Mouse (Mus musculus) limb, embryonic 12.5 days (tissue): ENCODE data around the gene Spz1. TPM values are rescaled to one million over a fixed set of nuclear protein-coding genes. Genes with fewer than 3 reads are reported as not detected.
A peak's percentile ranks its signal among the peaks of the same experiment; 100 is the strongest.
"Not testable (repeated sequence)": the region's sequence is repeated elsewhere in the genome, so short reads cannot be mapped to it uniquely, and the experiment has no call there.

Experiments
- ATAC-seq: fragments of 200-750 bp; cut with Nextera tagmentation; 2 replicates; pipeline ENCODE4 v1.8.0; 2017; ENCODE audit warnings: low read depth, moderate TSS enrichment; ENCODE audit not compliant: insufficient number of reproducible peaks, insufficient read depth, low FRiP score, low TSS enrichment
- H3K27ac ChIP-seq: fragments of 300-500 bp; sonication (generic); 2 replicates; pipeline ENCODE4 v1.5.1; 2016; ENCODE audit warnings: mild to moderate bottlenecking, moderate library complexity
- H3K27me3 ChIP-seq: fragments of 300-500 bp; sonication (generic); 2 replicates; pipeline ENCODE4 v1.6.1; 2016; ENCODE audit warnings: mild to moderate bottlenecking, moderate library complexity
- H3K36me3 ChIP-seq: fragments of 300-500 bp; sonication (generic); 2 replicates; pipeline ENCODE4 v1.6.1; 2016; ENCODE audit warnings: mild to moderate bottlenecking, moderate library complexity
- H3K4me1 ChIP-seq: fragments of 300-500 bp; sonication (generic); replicated peaks from 2 replicates; pipeline ENCODE4 v1.6.1; 2016
- H3K4me2 ChIP-seq: fragments of 300-500 bp; sonication (generic); 2 replicates; pipeline ENCODE4 v1.6.1; 2016; ENCODE audit warnings: mild to moderate bottlenecking, moderate library complexity
- H3K4me3 ChIP-seq: fragments of 300-500 bp; sonication (generic); replicated peaks from 2 replicates; pipeline ENCODE4 v1.5.1; 2016; ENCODE audit warnings: mild to moderate bottlenecking
- H3K9ac ChIP-seq: fragments of 300-500 bp; sonication (generic); replicated peaks from 2 replicates; pipeline ENCODE4 v1.6.1; 2016; ENCODE audit warnings: mild to moderate bottlenecking, moderate library complexity
- H3K9me3 ChIP-seq: fragments of 300-500 bp; sonication (generic); 2 replicates; pipeline ENCODE4 v1.6.1; 2016; ENCODE audit warnings: mild to moderate bottlenecking, moderate library complexity
- WGBS: fragments of 180-500 bp; shearing (Covaris S2); methylation state at CpG from one replicate; pipeline ENCODE4 v1.1.7; 2016; 5-methylcytosine and 5-hydroxymethylcytosine counted together
- polyA plus RNA-seq: library from polyadenylated mRNA; unstranded; fragments of >200 nt; fragmentation: Nextera tagmentation; extraction: Ambion mirVana; gene quantifications from 2 replicates; pipeline ENCODE4 v1.2.1, GENCODE M21; 2016

Spz1 gene
- not detected in 2 replicates for polyA plus RNA-seq

DNA sequence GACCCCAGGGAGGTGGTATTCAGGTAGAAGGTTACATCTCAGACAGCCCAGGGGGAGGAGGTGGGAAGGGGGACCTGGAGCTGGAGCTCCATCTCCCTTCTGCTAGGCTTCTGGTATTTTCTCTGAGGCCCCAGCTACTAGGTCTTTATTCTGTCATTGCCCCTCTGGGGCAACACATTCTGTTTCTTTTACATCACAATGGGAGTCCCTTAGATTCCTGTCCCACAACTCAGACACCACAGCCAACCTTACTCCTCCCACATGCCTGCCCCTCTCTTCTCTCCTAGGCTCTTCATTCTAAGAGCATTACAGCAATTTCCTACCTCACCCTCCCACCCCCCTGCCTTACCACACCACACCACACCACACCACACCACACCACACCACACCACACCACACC, at the start of gene Spz1:
Spz1 (minus strand) TSS at position 101 of the 400 bp plus-strand sequence.
- no peak within 1 kb of the TSS for H3K4me2 ChIP-seq
- H3K36me3 ChIP-seq: no peaks in the 10 kb centered on the region
- H3K4me1 ChIP-seq: no peaks in the 10 kb centered on the region
- H3K9me3 ChIP-seq: no peaks in the 10 kb centered on the region; the same call in 1 of the 2 replicates
- ATAC-seq: no peak
- peaks cover 25% of the 10 kb centered on the region; the same call in 1 of the 2 replicates for H3K27me3 ChIP-seq
- H3K27ac ChIP-seq: no peak within 1 kb of the TSS
- H3K9ac ChIP-seq: no peak within 1 kb of the TSS
- no peak within 1 kb of the TSS for H3K4me3 ChIP-seq

DNA sequence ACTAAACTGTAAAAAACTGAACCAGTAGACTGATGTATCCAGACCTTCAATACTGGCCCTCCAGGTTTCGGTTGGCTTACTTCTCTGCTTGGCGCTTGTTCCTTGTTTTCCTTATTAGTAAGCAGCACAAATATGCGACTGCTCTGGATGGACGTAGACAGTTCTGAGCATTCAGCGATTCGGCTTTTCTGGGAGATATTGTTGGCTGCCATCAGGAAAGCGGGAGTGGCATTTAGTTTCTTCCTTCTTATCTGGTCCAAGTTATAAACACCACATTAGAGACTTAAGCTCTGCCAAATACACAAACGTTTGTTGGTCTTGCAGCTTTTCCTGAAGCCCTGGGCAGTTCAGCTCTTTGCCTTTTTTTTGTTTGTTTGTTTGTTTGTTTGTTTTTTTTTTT, 40.5 kb upstream of the Spz1 start:
- no peak for ATAC-seq
- Histone ChIP-seq H3K9me3 (no peaks in the 10 kb centered on the region), H3K27me3 (no peaks in the 10 kb centered on the region), H3K4me3 (no peak overlapping the region), H3K27ac (no peak overlapping the region), H3K9ac (no peak overlapping the region), H3K36me3 (no peaks in the 10 kb centered on the region), H3K4me1 (peaks cover 4% of the 10 kb centered on the region), H3K4me2 (no peak overlapping the region)
- 92% methylated on average over 8 of the region's 8 CpGs for WGBS

DNA sequence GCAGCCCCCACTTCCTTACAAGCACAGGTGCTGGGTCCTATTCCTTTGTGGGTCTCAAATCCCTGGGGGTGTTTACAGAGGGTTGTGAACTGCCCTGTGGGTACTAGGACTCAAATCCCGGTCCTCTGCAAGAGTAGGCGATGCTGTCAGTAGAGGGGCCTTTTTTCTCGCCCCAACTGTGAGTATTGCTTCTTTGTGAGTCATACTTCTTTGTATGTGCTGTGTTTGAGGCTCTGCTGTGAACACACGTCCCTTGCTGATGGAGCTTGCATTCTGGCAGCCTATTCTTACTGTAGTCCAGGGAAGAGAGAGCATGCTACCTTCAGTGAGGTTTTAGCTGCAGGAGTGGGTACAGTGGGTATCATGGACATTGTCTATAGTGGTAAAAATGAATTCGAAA, 39.2 kb upstream of the Spz1 start:
- H3K9ac ChIP-seq: no peak overlapping the region
- WGBS: 83% methylated on average over 5 of the region's 5 CpGs
- H3K4me3 ChIP-seq: no peak overlapping the region
- no peaks in the 10 kb centered on the region for H3K27me3 ChIP-seq
- no peak for ATAC-seq
- H3K27ac ChIP-seq: no peak overlapping the region
- H3K9me3 ChIP-seq: no peaks in the 10 kb centered on the region
- no peaks in the 10 kb centered on the region for H3K36me3 ChIP-seq
- H3K4me2 ChIP-seq: no peak overlapping the region
- peaks cover 4% of the 10 kb centered on the region for H3K4me1 ChIP-seq

DNA sequence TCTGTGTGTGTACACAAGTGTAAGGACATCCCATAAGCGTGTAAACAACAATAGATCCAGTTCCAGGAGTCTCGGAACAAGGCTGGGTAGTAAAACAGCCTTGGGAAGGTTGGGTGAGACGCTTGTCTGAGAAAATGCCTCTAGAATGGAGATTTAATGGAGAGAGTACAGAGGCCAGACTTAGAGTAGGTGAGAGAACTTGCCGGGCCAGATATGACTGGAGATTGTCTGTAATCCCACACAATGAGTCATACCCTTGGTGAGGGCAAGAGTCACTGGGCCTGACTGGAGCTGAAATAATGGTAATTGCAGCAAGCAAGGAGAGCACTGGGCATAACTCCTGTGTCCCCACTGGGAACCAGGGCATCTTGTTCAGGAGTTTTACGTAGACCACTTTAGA, 37.1 kb upstream of the Spz1 start:
- no peak overlapping the region for H3K4me2 ChIP-seq
- ATAC-seq: no peak
- no peak overlapping the region for H3K9ac ChIP-seq
- no peaks in the 10 kb centered on the region for H3K36me3 ChIP-seq
- no peak overlapping the region for H3K27ac ChIP-seq
- WGBS: 84% methylated on average over 5 of the region's 5 CpGs
- peaks cover 10% of the 10 kb centered on the region for H3K4me1 ChIP-seq
- H3K9me3 ChIP-seq: no peaks in the 10 kb centered on the region
- H3K4me3 ChIP-seq: no peak overlapping the region
- H3K27me3 ChIP-seq: no peaks in the 10 kb centered on the region

DNA sequence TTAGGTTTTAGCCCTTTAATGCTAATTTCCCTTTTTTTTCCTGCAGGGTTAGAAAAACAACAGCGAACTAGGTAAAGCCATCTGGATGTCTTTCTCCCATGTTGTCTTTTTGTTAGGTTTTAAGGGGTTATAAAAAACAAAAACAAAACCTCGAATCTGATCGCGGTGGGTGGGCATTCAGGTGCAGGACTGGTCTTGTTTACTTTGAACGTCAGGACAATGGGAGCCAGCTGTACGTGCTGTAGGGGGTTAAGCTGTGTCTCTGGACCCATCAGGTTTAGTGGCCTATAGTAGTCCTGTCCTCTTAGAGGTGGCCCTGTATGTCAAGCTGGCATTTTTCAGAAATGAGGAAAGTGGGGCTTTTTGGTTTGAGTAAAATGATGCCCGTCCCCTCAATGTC, 35.9 kb upstream of the Spz1 start:
- Histone ChIP-seq H3K27ac (no peak overlapping the region), H3K36me3 (no peaks in the 10 kb centered on the region), H3K9ac (peak overlapping the region; percentile 67), H3K9me3 (no peaks in the 10 kb centered on the region), H3K4me2 (peak overlapping the region; percentile 83), H3K4me1 (peaks cover 10% of the 10 kb centered on the region), H3K27me3 (no peaks in the 10 kb centered on the region), H3K4me3 (peak overlapping the region; percentile 69)
- ATAC-seq: no peak
- WGBS: 9% methylated on average over 7 of the region's 7 CpGs

DNA sequence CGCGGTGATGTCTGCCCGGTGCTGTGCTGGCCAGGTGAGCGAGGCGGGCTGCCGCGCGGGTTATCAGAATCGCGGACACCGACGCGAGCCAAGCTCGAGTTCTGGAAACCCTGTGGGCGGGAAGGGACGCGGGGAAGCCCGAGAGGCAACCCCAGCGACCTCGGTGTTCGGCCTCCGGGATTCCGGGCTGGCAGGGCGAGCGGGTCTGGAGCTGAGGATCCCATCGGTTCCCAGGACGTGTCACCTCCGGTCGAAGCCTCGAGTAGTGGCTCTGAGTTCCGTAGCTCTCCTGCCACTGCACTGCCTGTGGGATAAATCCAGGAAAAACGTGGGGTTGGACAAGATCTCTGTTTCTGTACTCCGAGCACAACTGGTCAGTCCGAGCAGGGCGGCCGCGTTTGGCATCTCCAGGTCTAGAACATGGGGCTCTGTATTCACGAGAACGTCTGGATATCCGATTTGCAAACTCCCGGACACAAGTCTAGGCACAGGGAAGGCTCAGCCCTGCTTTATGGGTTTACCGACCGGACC, 35.3 kb upstream of the Spz1 start:
- peak overlapping the region; percentile 83 for H3K4me2 ChIP-seq
- H3K27me3 ChIP-seq: no peaks in the 10 kb centered on the region
- ATAC-seq: peak; percentile 39
- under 1% methylated on average over 43 of the region's 43 CpGs for WGBS
- H3K4me1 ChIP-seq: peaks cover 10% of the 10 kb centered on the region
- no peaks in the 10 kb centered on the region for H3K36me3 ChIP-seq
- H3K27ac ChIP-seq: peak overlapping the region; percentile 90
- H3K4me3 ChIP-seq: peak overlapping the region; percentile 69
- no peaks in the 10 kb centered on the region for H3K9me3 ChIP-seq
- peak overlapping the region; percentile 67 for H3K9ac ChIP-seq

DNA sequence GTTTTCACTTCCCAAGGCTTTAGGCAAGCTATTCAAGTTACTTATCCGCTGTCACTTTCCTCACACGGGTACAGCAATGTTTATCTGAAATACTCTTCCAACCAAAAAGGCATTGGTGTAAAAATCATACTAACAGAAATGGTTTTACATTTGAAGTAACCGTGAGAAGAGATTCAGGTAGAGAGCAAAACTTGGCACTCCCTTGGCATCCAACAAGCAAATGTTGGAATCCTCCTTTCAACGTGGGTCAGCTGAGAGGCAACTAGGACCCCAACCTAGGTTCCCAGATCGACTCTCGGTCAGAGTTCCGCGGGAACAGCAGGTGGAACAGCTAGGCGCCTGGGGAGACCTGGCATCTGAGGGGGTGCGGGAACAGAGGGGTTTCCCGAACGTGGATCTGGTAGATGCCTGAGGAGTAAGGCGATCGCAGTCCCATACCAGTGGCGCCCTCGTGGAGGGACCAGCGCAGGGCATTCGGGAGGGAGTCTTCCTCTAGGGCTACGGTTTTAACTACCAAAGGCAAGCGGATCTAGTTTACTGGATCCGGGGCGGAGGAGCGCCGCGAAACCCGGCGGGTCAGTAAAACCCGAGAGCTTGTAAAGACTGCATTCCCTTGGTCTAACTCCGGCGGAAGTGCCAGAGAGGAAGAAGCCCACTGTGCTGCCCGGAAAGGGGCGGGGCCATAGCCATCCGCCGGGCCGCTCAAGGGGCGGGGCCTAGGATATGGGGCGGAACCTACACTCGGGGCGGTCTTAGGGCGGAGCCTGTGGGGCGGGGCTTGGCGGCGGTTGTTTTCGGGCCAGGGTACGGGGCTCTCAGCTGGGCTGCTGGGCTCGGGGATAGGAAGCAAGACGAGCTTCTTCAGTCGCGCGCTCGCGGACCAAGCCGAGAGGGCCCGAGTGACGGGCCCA, 34.6 kb upstream of the Spz1 start, which contains the start of gene Serinc5:
Serinc5 (plus strand) TSS at position 781 of the 911 bp plus-strand sequence.
- WGBS: 1% methylated on average over 55 of the region's 55 CpGs
- H3K27ac ChIP-seq: peak within 1 kb of the TSS; percentile 90
- H3K9me3 ChIP-seq: no peaks in the 10 kb centered on the region
- no peaks in the 10 kb centered on the region for H3K27me3 ChIP-seq
- peak within 1 kb of the TSS; percentile 83 for H3K4me2 ChIP-seq
- H3K36me3 ChIP-seq: no peaks in the 10 kb centered on the region
- H3K4me1 ChIP-seq: peaks cover 10% of the 10 kb centered on the region
- H3K9ac ChIP-seq: peak within 1 kb of the TSS; percentile 73
- peak; percentile 98 for ATAC-seq
- H3K4me3 ChIP-seq: peak within 1 kb of the TSS; percentile 69

DNA sequence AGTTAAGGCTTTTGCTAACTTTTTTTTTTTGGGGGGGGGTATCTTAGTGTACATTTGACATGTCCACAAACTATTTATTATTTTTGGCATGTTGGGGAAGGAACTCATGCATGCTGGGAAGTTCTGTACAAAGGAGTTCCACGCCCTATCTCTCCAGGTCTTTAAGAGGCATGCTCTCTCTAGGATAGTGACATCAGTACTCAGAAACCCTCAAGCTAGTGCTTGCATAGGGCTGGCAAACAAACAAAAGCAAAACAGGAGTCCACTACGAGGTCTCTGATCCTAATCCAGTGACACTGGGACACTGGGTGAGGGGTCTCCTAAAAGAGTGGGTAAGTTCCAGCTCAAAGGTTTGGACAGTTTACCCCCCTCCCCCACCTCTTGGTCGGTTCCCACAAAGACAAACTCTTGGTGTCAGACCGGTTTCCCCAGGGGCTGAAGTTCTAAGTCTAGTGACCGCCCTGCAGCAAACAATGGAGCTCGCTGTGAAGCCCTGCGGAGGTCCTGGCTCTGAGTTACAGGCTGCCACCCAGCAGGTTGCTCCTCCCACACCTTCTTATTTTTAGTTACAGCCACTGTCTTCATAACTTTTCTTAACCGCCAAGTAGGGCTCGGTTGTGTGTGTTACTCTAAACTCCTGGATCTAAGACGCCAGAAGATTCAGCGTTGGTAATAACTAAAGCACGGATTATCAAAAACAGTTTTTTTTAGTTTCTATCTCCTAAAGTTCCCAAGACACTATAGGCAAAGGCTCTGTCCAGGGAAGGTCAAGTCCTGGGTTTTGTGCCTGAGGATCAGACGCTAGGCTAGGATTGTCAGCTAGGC, 33.7 kb upstream of the Spz1 start:
- H3K9ac ChIP-seq: peak overlapping the region; percentile 73
- peak overlapping the region; percentile 90 for H3K27ac ChIP-seq
- WGBS: 18% methylated on average over 13 of the region's 13 CpGs

DNA sequence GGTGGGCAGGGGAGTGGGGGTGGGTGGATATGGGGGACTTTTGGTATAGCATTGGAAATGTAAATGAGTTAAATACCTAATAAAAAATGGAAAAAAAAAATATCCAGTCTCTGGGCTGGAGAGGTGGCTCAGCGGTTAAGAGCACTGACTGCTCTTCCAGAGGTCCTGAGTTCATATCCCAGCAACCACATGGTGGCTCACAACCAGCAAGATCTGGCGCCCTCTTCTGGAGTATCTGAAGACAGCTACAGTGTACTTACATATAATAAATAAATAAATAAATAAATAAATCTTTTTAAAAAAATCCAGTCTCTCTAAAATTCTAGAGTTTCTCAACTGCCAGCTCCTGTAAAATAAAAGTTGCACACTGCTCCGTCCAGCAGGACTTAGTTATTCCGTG, 29.3 kb upstream of the Spz1 start:
- H3K4me1 ChIP-seq, H3K4me3 ChIP-seq, H3K27me3 ChIP-seq, H3K4me2 ChIP-seq, ATAC-seq, H3K27ac ChIP-seq, H3K9me3 ChIP-seq, H3K36me3 ChIP-seq, H3K9ac ChIP-seq: not testable (repeated sequence)
- WGBS: 82% methylated on average over 4 of the region's 4 CpGs

More for the DNA sequence above, 33.7 kb upstream of the Spz1 start:
- Histone ChIP-seq H3K4me1 (peaks cover 10% of the 10 kb centered on the region), H3K27me3 (no peaks in the 10 kb centered on the region), H3K36me3 (no peaks in the 10 kb centered on the region), H3K4me3 (peak overlapping the region; percentile 69), H3K9me3 (no peaks in the 10 kb centered on the region), H3K4me2 (peak overlapping the region; percentile 83)
- ATAC-seq: no peak

DNA sequence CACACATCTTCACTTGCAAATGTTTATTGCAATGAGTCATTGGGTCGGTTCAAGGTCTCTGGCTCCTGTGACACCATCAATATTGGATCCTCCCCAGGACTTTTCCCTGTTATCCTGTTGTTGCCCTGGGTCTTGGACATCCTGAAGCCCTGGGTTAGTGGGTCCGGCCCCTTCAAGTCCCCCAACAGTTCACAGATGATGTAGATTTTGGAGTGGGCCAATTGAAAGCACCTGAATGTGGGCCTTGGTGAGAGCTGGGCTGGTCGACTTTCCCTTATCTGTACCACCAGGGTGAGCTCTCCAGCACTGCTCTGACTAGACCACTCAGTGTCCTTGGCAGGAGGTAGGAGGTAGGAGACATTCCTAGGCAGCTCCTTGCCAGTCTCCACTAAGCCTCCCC, 19.5 kb upstream of the Spz1 start:
- H3K4me3 ChIP-seq: no peak overlapping the region
- H3K27ac ChIP-seq: no peak overlapping the region
- ATAC-seq: no peak
- peaks cover 14% of the 10 kb centered on the region for H3K4me1 ChIP-seq
- no peaks in the 10 kb centered on the region for H3K36me3 ChIP-seq
- no peaks in the 10 kb centered on the region for H3K27me3 ChIP-seq
- H3K4me2 ChIP-seq: no peak overlapping the region
- no peak overlapping the region for H3K9ac ChIP-seq
- no peaks in the 10 kb centered on the region for H3K9me3 ChIP-seq
- 64% methylated on average over 3 of the region's 3 CpGs for WGBS

DNA sequence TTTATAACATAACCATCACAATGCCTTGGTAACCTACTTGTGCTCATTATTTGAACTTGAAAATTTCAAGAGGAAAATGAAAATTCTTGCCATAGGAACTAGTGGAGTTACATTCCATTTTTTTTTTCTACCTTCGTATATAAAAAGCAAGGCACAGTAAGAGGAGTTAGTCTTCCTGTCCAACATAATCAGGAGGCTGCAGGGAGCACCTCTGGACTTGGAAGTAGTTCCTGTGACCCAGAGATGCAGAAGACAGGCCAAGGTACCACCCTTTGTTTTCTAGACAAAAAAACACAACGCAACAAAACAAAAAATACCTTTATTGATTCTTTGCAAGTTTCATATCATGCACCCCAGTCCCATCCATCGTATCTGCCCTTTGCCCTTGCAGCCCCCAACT, 18.9 kb upstream of the Spz1 start:
- ATAC-seq: no peak
- Histone ChIP-seq H3K9me3 (no peaks in the 10 kb centered on the region), H3K4me1 (peaks cover 14% of the 10 kb centered on the region), H3K4me3 (no peak overlapping the region), H3K36me3 (no peaks in the 10 kb centered on the region), H3K4me2 (no peak overlapping the region), H3K9ac (no peak overlapping the region), H3K27ac (no peak overlapping the region), H3K27me3 (no peaks in the 10 kb centered on the region)
- 76% methylated on average over 3 of the region's 3 CpGs for WGBS
